Mouse (Mus musculus) hindbrain, embryonic 11.5 days (tissue): ENCODE measurements at regions not wholly inside any gene's neighbourhood (a gene's known extent, or its start where the extent isn't known, plus 50 kb on each side); places are given as distances from the start of the nearest gene placed in this dataset.

Source experiments
- ATAC-seq: fragments of 200-750 bp; cut with Nextera tagmentation; 2 replicates; pipeline ENCODE4 v1.8.0; 2017; ENCODE audit warnings: mild to moderate bottlenecking, moderate TSS enrichment, moderate library complexity; ENCODE audit not compliant: low FRiP score
- DNase-seq: peaks from one replicate; pipeline ENCODE4 v3.0.0-alpha.2; 2015; ENCODE audit warnings: low spot score
- H3K27ac ChIP-seq: fragments of 300-500 bp; sonication (generic); 2 replicates; pipeline ENCODE4 v1.5.1; 2014; ENCODE audit warnings: mild to moderate bottlenecking, low read depth, low read length
- H3K27me3 ChIP-seq: fragments of 300-500 bp; sonication (generic); 2 replicates; pipeline ENCODE4 v1.6.1; 2014; ENCODE audit warnings: mild to moderate bottlenecking, low read length, moderate library complexity, mixed read lengths; ENCODE audit not compliant: control insufficient read depth, insufficient read depth
- H3K36me3 ChIP-seq: fragments of 300-500 bp; sonication (generic); 2 replicates; pipeline ENCODE4 v1.6.1; 2014; ENCODE audit warnings: mild to moderate bottlenecking, low read length, moderate library complexity, mixed read lengths; ENCODE audit not compliant: control insufficient read depth, insufficient read depth
- H3K4me1 ChIP-seq: fragments of 300-500 bp; sonication (generic); replicated peaks from 2 replicates; pipeline ENCODE4 v1.6.1; 2014; ENCODE audit warnings: low read length, mixed read lengths; ENCODE audit not compliant: control insufficient read depth, insufficient read depth
- H3K4me2 ChIP-seq: fragments of 300-500 bp; sonication (generic); replicated peaks from 2 replicates; pipeline ENCODE4 v1.6.1; 2014; ENCODE audit warnings: mild to moderate bottlenecking, low read depth, low read length
- H3K4me3 ChIP-seq: fragments of 300-500 bp; sonication (generic); 2 replicates; pipeline ENCODE4 v1.5.1; 2014; ENCODE audit warnings: low read depth, low read length
- H3K9ac ChIP-seq: fragments of 300-500 bp; sonication (generic); 2 replicates; pipeline ENCODE4 v1.6.1; 2014; ENCODE audit warnings: low read depth, low read length
- H3K9me3 ChIP-seq: fragments of 300-500 bp; sonication (generic); 2 replicates; pipeline ENCODE4 v1.6.1; 2016; ENCODE audit warnings: low read length; ENCODE audit not compliant: control insufficient read depth
- WGBS: fragments of 180-500 bp; shearing (Covaris S2); extraction: QIAGEN DNeasy Blood & Tissue Kit; methylation state at CpG from one replicate; pipeline ENCODE4 v1.1.7; 2014; 5-methylcytosine and 5-hydroxymethylcytosine counted together

GRCm38 (mm10) chr4:69255826-69256753 lies 301.9 kb upstream of the Brinp1 start:
- Histone ChIP-seq H3K4me2 (no peak overlapping the region), H3K9me3 (no peaks in the 10 kb centered on the region), H3K27me3 (no peaks in the 10 kb centered on the region), H3K27ac (no peak overlapping the region), H3K4me1 (no peaks in the 10 kb centered on the region), H3K4me3 (no peak overlapping the region), H3K36me3 (no peaks in the 10 kb centered on the region), H3K9ac (no peak overlapping the region)
- ATAC-seq (peak; percentile 74), DNase-seq (no peak)
- WGBS: 53% methylated on average over 9 of the region's 9 CpGs
